Mouse (Mus musculus) embryonic stem cell, embryonic (primary cell): ENCODE results near the gene Kif16b.

Experiments
- CTCF ChIA-PET, 4 experiments: fragments of 300-600 bp in 2 of 4; fragments of 350-600 bp in 2 of 4; sonication (Branson Sonifier 250); formaldehyde crosslinking; loops; one replicate each; lab custom pipeline; 2022; ENCODE audit warnings: inconsistent platforms in 2 of 4; lab: Charles Lee
- POLR2A ChIA-PET, 4 experiments: fragments of 300-600 bp in 2 of 4; fragments of 350-600 bp in 2 of 4; sonication (Branson Sonifier 250); formaldehyde crosslinking; loops; one replicate each; lab custom pipeline; 2022; ENCODE audit warnings: antibody characterized with exemption in 4 of 4, inconsistent platforms in 1 of 4; lab: Charles Lee

Gene Kif16b

GRCm38 (mm10) chr2:142879257-142879818, 22.0 kb downstream of the Kif16b start:
- ChIA-PET CTCF (no interaction called here), POLR2A (no interaction called here)

GRCm38 (mm10) chr2:142876636-142877035, 24.7 kb downstream of the Kif16b start:
- POLR2A ChIA-PET: no interaction called here
- CTCF ChIA-PET: interaction anchor here in 3 of 4 experiments (0.5 to 1.4 kb wide), 4 partner anchors 9 to 988 kb away, joined by 3 to 6 read pairs (median 3); no protein-coding TSS in a partner anchor

- CTCF ChIA-PET: interaction anchor here in 2 of 4 experiments (0.9 to 1.4 kb wide), 2 partner anchors 8 to 92 kb away, joined by 3 to 6 read pairs; no protein-coding TSS in a partner anchor
- POLR2A ChIA-PET: interaction anchor here in 1 of 4 experiments (0.6 kb wide), 1 partner anchor 31 kb away, joined by 3 read pairs; no protein-coding TSS in a partner anchor
Observed at GRCm38 (mm10) chr2:142875936-142876335, 25.4 kb downstream of the Kif16b start.

- POLR2A ChIA-PET: no interaction called here
- CTCF ChIA-PET: no interaction called here
Observed at GRCm38 (mm10) chr2:142874562-142874961, 26.8 kb downstream of the Kif16b start.

- CTCF ChIA-PET: interaction anchor here in 1 of 4 experiments (1.5 kb wide), 1 partner anchor 10 kb away, joined by 5 read pairs; no protein-coding TSS in a partner anchor
- POLR2A ChIA-PET: no interaction called here
Observed at GRCm38 (mm10) chr2:142870055-142870454, 31.3 kb downstream of the Kif16b start.

GRCm38 (mm10) chr2:142867481-142867880, 33.9 kb downstream of the Kif16b start:
- POLR2A ChIA-PET: no interaction called here

GRCm38 (mm10) chr2:142860994-142861393, 40.3 kb downstream of the Kif16b start:
- ChIA-PET POLR2A (no interaction called here), CTCF (interaction anchor here in 1 of 4 experiments (2.8 kb wide), 1 partner anchor 106 kb away, joined by 28 read pairs; no protein-coding TSS in a partner anchor)

More at GRCm38 (mm10) chr2:142867481-142867880, 33.9 kb downstream of the Kif16b start:
- CTCF ChIA-PET: interaction anchor here in 1 of 4 experiments (1.0 to 1.1 kb wide), 2 partner anchors 9 to 100 kb away, joined by 3 to 6 read pairs; no protein-coding TSS in a partner anchor

GRCm38 (mm10) chr2:142859452-142859851, 41.9 kb downstream of the Kif16b start:
- POLR2A ChIA-PET: interaction anchor here in 1 of 4 experiments (0.9 kb wide), 1 partner anchor 52 kb away, joined by 3 read pairs; no protein-coding TSS in a partner anchor
- CTCF ChIA-PET: interaction anchor here (0.5 to 2.8 kb wide), 32 partner anchors 11 to 1360 kb away, joined by 3 to 29 read pairs (median 4); partner anchors contain the start of gene Kif16b (in 1 of the 4)

- POLR2A ChIA-PET: interaction anchor here in 1 of 4 experiments (1.1 kb wide), 1 partner anchor 8 kb away, joined by 3 read pairs; no protein-coding TSS in a partner anchor
- CTCF ChIA-PET: no interaction called here
Observed at GRCm38 (mm10) chr2:142838775-142839174, 62.6 kb downstream of the Kif16b start.

GRCm38 (mm10) chr2:142838118-142838517, 63.2 kb downstream of the Kif16b start:
- POLR2A ChIA-PET: interaction anchor here in 1 of 4 experiments (1.1 kb wide), 1 partner anchor 9 kb away, joined by 3 read pairs; no protein-coding TSS in a partner anchor
- CTCF ChIA-PET: no interaction called here

GRCm38 (mm10) chr2:142834751-142835150, 66.6 kb downstream of the Kif16b start:
- CTCF ChIA-PET: no interaction called here
- POLR2A ChIA-PET: no interaction called here

GRCm38 (mm10) chr2:142832617-142833422, 68.5 kb downstream of the Kif16b start:
- ChIA-PET CTCF (interaction anchor here in 2 of 4 experiments (0.5 to 1.0 kb wide), 2 partner anchors 9 to 1127 kb away, joined by 3 read pairs; no protein-coding TSS in a partner anchor), POLR2A (no interaction called here)

GRCm38 (mm10) chr2:142813033-142813432, 88.3 kb downstream of the Kif16b start:
- POLR2A ChIA-PET: no interaction called here
- CTCF ChIA-PET: interaction anchor here in 3 of 4 experiments (0.5 to 1.7 kb wide), 10 partner anchors 8 to 559 kb away, joined by 3 to 5 read pairs (median 3); no protein-coding TSS in a partner anchor

GRCm38 (mm10) chr2:142803760-142804448, 97.4 kb downstream of the Kif16b start:
- ChIA-PET POLR2A (no interaction called here), CTCF (interaction anchor here in 1 of 4 experiments (1.3 kb wide), 1 partner anchor 9 kb away, joined by 5 read pairs; no protein-coding TSS in a partner anchor)

- POLR2A ChIA-PET: no interaction called here
- CTCF ChIA-PET: no interaction called here
Observed at GRCm38 (mm10) chr2:142797310-142797709, 104.0 kb downstream of the Kif16b start.

GRCm38 (mm10) chr2:142775358-142775757, 126.0 kb downstream of the Kif16b start:
- ChIA-PET POLR2A (interaction anchor here in 1 of 4 experiments (1.6 kb wide), 1 partner anchor 9 kb away, joined by 5 read pairs; no protein-coding TSS in a partner anchor), CTCF (no interaction called here)

- CTCF ChIA-PET: no interaction called here
- POLR2A ChIA-PET: interaction anchor here in 2 of 4 experiments (0.5 to 1.6 kb wide), 2 partner anchors 9 to 10 kb away, joined by 4 to 5 read pairs; no protein-coding TSS in a partner anchor
Observed at GRCm38 (mm10) chr2:142774752-142775151, 126.6 kb downstream of the Kif16b start.

- ChIA-PET CTCF (no interaction called here), POLR2A (no interaction called here)
Observed at GRCm38 (mm10) chr2:142769647-142770121, 131.6 kb downstream of the Kif16b start.
